Mouse (Mus musculus): ENCODE data around the gene Gm11084.
"Not testable (repeated sequence)": the region's sequence is repeated elsewhere in the genome, so short reads cannot be mapped to it uniquely, and the experiment has no call there.

The Gm11084 gene

GRCm38 (mm10) chr2:72995346-72996097, 9.0 kb upstream of the Gm11084 start:
- peak; percentile 57 to 80 for DNase-seq (ENCODE audit: low spot score in 2 of 2)

GRCm38 (mm10) chr2:72994165-72994564, 7.6 kb upstream of the Gm11084 start:
- DNase-seq (ENCODE audit: low spot score in 2 of 2), result no peak

GRCm38 (mm10) chr2:72992497-72992896, 6.0 kb upstream of the Gm11084 start:
- DNase-seq (ENCODE audit: low spot score in 2 of 2), result no peak

- not testable (repeated sequence) for DNase-seq (ENCODE audit: low spot score in 2 of 2)
Observed at GRCm38 (mm10) chr2:72988945-72989344, 2.4 kb upstream of the Gm11084 start.

- DNase-seq (ENCODE audit: low spot score in 2 of 2), result no peak
Observed at GRCm38 (mm10) chr2:72985516-72985915, 1.0 kb downstream of the Gm11084 start.

GRCm38 (mm10) chr2:72984806-72985205, 1.7 kb downstream of the Gm11084 start:
- DNase-seq (ENCODE audit: low spot score in 2 of 2), result no peak

- no peak for DNase-seq (ENCODE audit: low spot score in 2 of 2)
Observed at GRCm38 (mm10) chr2:72983211-72983610, 3.3 kb downstream of the Gm11084 start.

GRCm38 (mm10) chr2:72982110-72982785, 4.3 kb downstream of the Gm11084 start:
- no peak for DNase-seq (ENCODE audit: low spot score in 2 of 2)

- no peak for DNase-seq (ENCODE audit: low spot score in 2 of 2)
Observed at GRCm38 (mm10) chr2:72981441-72982109, 4.9 kb downstream of the Gm11084 start.

- no peak for DNase-seq (ENCODE audit: low spot score in 2 of 2)
Observed at GRCm38 (mm10) chr2:72981075-72981420, 5.5 kb downstream of the Gm11084 start.

GRCm38 (mm10) chr2:72980337-72981074, 6.0 kb downstream of the Gm11084 start, which contains the start of gene Sp3:
TSS of gene Sp3 (minus strand) at chr2:72980446.
- peak; percentile 93 to 97 for DNase-seq (ENCODE audit: low spot score in 2 of 2)

GRCm38 (mm10) chr2:72979659-72980071, 6.9 kb downstream of the Gm11084 start:
- DNase-seq (ENCODE audit: low spot score in 2 of 2), result peak; percentile 68 to 78

GRCm38 (mm10) chr2:72978901-72979658, 7.4 kb downstream of the Gm11084 start:
- peak; percentile 63 to 87 for DNase-seq (ENCODE audit: low spot score in 2 of 2)

GRCm38 (mm10) chr2:72978473-72978872, 8.0 kb downstream of the Gm11084 start:
- peak in 1 of 2 experiments; percentile 58 for DNase-seq (ENCODE audit: low spot score in 2 of 2)

- DNase-seq (ENCODE audit: low spot score in 2 of 2), result no peak
Observed at GRCm38 (mm10) chr2:72977272-72977671, 9.2 kb downstream of the Gm11084 start.

- no peak for DNase-seq (ENCODE audit: low spot score in 2 of 2)
Observed at GRCm38 (mm10) chr2:72976036-72976435, 10.5 kb downstream of the Gm11084 start.

GRCm38 (mm10) chr2:72970831-72971230, 15.7 kb downstream of the Gm11084 start:
- DNase-seq (ENCODE audit: low spot score in 2 of 2), result no peak

GRCm38 (mm10) chr2:72970302-72970701, 16.2 kb downstream of the Gm11084 start:
- DNase-seq (ENCODE audit: low spot score in 2 of 2), result no peak

GRCm38 (mm10) chr2:72968536-72968935, 18.0 kb downstream of the Gm11084 start:
- DNase-seq (ENCODE audit: low spot score in 2 of 2), result no peak

GRCm38 (mm10) chr2:72965450-72965849, 21.1 kb downstream of the Gm11084 start:
- no peak for DNase-seq (ENCODE audit: low spot score in 2 of 2)

GRCm38 (mm10) chr2:72956415-72956814, 30.1 kb downstream of the Gm11084 start:
- DNase-seq (ENCODE audit: low spot score in 2 of 2), result no peak
